Mouse (Mus musculus): ENCODE measurements at regions not wholly inside any gene's neighbourhood (a gene's known extent, or its start where the extent isn't known, plus 50 kb on each side); places are given as distances from the start of the nearest gene placed in this dataset.

- no peak for ATAC-seq
- no peaks in the 10 kb centered on the region for H3K36me3 ChIP-seq (ENCODE audit: control insufficient read depth, insufficient read depth)
Observed at GRCm38 (mm10) chr3:10697698-10698452, 362.4 kb upstream of the Gm38303 start.

GRCm38 (mm10) chr3:10685501-10685951, 350.0 kb upstream of the Gm38303 start:
- peak overlapping the region; percentile 59 for H3K27ac ChIP-seq (ENCODE audit: low read length)
- 32% methylated on average over 4 of the region's 4 CpGs for WGBS
- H3K36me3 ChIP-seq (ENCODE audit: control insufficient read depth, insufficient read depth), result no peaks in the 10 kb centered on the region
- peak overlapping the region; percentile 28; the same call in 1 of the 2 replicates for H3K4me2 ChIP-seq (ENCODE audit: low read length)
- H3K4me1 ChIP-seq (replicated peaks; ENCODE audit: control insufficient read depth, insufficient read depth, low read length), result peaks cover 15% of the 10 kb centered on the region
- no peak overlapping the region for H3K4me3 ChIP-seq (replicated peaks; ENCODE audit: low read length)
- ATAC-seq, result peak; percentile 81
- no peak overlapping the region for H3K9ac ChIP-seq (replicated peaks; ENCODE audit: low read depth, low read length)
- H3K9me3 ChIP-seq (ENCODE audit: control insufficient read depth, low read length), result no peaks in the 10 kb centered on the region
- H3K27me3 ChIP-seq (replicated peaks; ENCODE audit: control insufficient read depth, insufficient read depth, low read length), result no peaks in the 10 kb centered on the region

More at GRCm38 (mm10) chr3:10697698-10698452, 362.4 kb upstream of the Gm38303 start:
- H3K4me3 ChIP-seq (replicated peaks; ENCODE audit: low read length), result no peak overlapping the region
- no peaks in the 10 kb centered on the region; the same call in 1 of the 2 replicates for H3K4me1 ChIP-seq (replicated peaks; ENCODE audit: control insufficient read depth, insufficient read depth, low read length)
- no peak overlapping the region for H3K4me2 ChIP-seq (ENCODE audit: low read length)
- no peak overlapping the region for H3K27ac ChIP-seq (ENCODE audit: low read length)
- no peak overlapping the region for H3K9ac ChIP-seq (replicated peaks; ENCODE audit: low read depth, low read length)
- no peaks in the 10 kb centered on the region for H3K27me3 ChIP-seq (replicated peaks; ENCODE audit: control insufficient read depth, insufficient read depth, low read length)
- 46% methylated on average over 7 of the region's 7 CpGs for WGBS
- no peaks in the 10 kb centered on the region for H3K9me3 ChIP-seq (ENCODE audit: control insufficient read depth, low read length)

GRCm38 (mm10) chr3:10684885-10685500, 349.5 kb upstream of the Gm38303 start:
- 48% methylated on average over 6 of the region's 6 CpGs for WGBS
- peaks cover 15% of the 10 kb centered on the region for H3K4me1 ChIP-seq (replicated peaks; ENCODE audit: control insufficient read depth, insufficient read depth, low read length)
- no peaks in the 10 kb centered on the region for H3K9me3 ChIP-seq (ENCODE audit: control insufficient read depth, low read length)
- H3K9ac ChIP-seq (replicated peaks; ENCODE audit: low read depth, low read length), result no peak overlapping the region
- H3K36me3 ChIP-seq (ENCODE audit: control insufficient read depth, insufficient read depth), result no peaks in the 10 kb centered on the region
- H3K4me3 ChIP-seq (replicated peaks; ENCODE audit: low read length), result no peak overlapping the region
- peak overlapping the region; percentile 76 for H3K27ac ChIP-seq (ENCODE audit: low read length)
- peak; percentile 83 for ATAC-seq
- H3K27me3 ChIP-seq (replicated peaks; ENCODE audit: control insufficient read depth, insufficient read depth, low read length), result no peaks in the 10 kb centered on the region
- no peak overlapping the region for H3K4me2 ChIP-seq (ENCODE audit: low read length)

GRCm38 (mm10) chr3:10681938-10682337, 346.5 kb upstream of the Gm38303 start:
- H3K9me3 ChIP-seq (ENCODE audit: control insufficient read depth, low read length), result no peaks in the 10 kb centered on the region
- no peak overlapping the region for H3K4me3 ChIP-seq (replicated peaks; ENCODE audit: low read length)
- no peak overlapping the region for H3K27ac ChIP-seq (ENCODE audit: low read length)
- no peak overlapping the region for H3K4me2 ChIP-seq (ENCODE audit: low read length)
- no peak overlapping the region for H3K9ac ChIP-seq (replicated peaks; ENCODE audit: low read depth, low read length)
- H3K27me3 ChIP-seq (replicated peaks; ENCODE audit: control insufficient read depth, insufficient read depth, low read length), result no peaks in the 10 kb centered on the region
- ATAC-seq, result no peak
- H3K36me3 ChIP-seq (ENCODE audit: control insufficient read depth, insufficient read depth), result no peaks in the 10 kb centered on the region
- H3K4me1 ChIP-seq (replicated peaks; ENCODE audit: control insufficient read depth, insufficient read depth, low read length), result peaks cover 15% of the 10 kb centered on the region

- H3K9ac ChIP-seq (replicated peaks; ENCODE audit: low read depth, low read length), result no peak overlapping the region
- no peaks in the 10 kb centered on the region for H3K4me1 ChIP-seq (replicated peaks; ENCODE audit: control insufficient read depth, insufficient read depth, low read length)
- 87% methylated on average over 3 of the region's 3 CpGs for WGBS
- H3K36me3 ChIP-seq (ENCODE audit: control insufficient read depth, insufficient read depth), result no peaks in the 10 kb centered on the region
- H3K9me3 ChIP-seq (ENCODE audit: control insufficient read depth, low read length), result no peaks in the 10 kb centered on the region
- no peak for ATAC-seq
- H3K4me2 ChIP-seq (ENCODE audit: low read length), result no peak overlapping the region
- H3K27me3 ChIP-seq (replicated peaks; ENCODE audit: control insufficient read depth, insufficient read depth, low read length), result no peaks in the 10 kb centered on the region
- no peak overlapping the region for H3K27ac ChIP-seq (ENCODE audit: low read length)
- no peak overlapping the region for H3K4me3 ChIP-seq (replicated peaks; ENCODE audit: low read length)
Observed at GRCm38 (mm10) chr3:10647975-10648511, 312.6 kb upstream of the Gm38303 start.
